Mouse (Mus musculus) midbrain, embryonic 13.5 days (tissue): ENCODE measurements around the gene Galnt16. TPM values are rescaled to one million over a fixed set of nuclear protein-coding genes. Genes with fewer than 3 reads are reported as not detected.
A peak's percentile ranks its signal among the peaks of the same experiment; 100 is the strongest.

Experiments
- ATAC-seq: fragments of 200-750 bp; cut with Nextera tagmentation; 2 replicates; pipeline ENCODE4 v1.8.0; 2017; ENCODE audit warnings: mild to moderate bottlenecking, moderate TSS enrichment, moderate library complexity
- H3K27ac ChIP-seq: fragments of 300-500 bp; sonication (generic); 2 replicates; pipeline ENCODE4 v1.5.1; 2015; ENCODE audit warnings: inconsistent platforms, mild to moderate bottlenecking, moderate library complexity
- H3K27me3 ChIP-seq: fragments of 300-500 bp; sonication (generic); 2 replicates; pipeline ENCODE4 v1.6.1; 2015; ENCODE audit warnings: mild to moderate bottlenecking, inconsistent platforms
- H3K36me3 ChIP-seq: fragments of 300-500 bp; sonication (generic); 2 replicates; pipeline ENCODE4 v1.6.1; 2015; ENCODE audit warnings: mild to moderate bottlenecking, inconsistent platforms
- H3K4me1 ChIP-seq: fragments of 300-500 bp; sonication (generic); replicated peaks from 2 replicates; pipeline ENCODE4 v1.6.1; 2015; ENCODE audit warnings: inconsistent platforms
- H3K4me2 ChIP-seq: fragments of 300-500 bp; sonication (generic); replicated peaks from 2 replicates; pipeline ENCODE4 v1.6.1; 2015; ENCODE audit warnings: moderate library complexity, mild to moderate bottlenecking, inconsistent platforms
- H3K4me3 ChIP-seq: fragments of 300-500 bp; sonication (generic); replicated peaks from 2 replicates; pipeline ENCODE4 v1.5.1; 2015; ENCODE audit warnings: mild to moderate bottlenecking, inconsistent platforms
- H3K9ac ChIP-seq: fragments of 300-500 bp; sonication (generic); replicated peaks from 2 replicates; pipeline ENCODE4 v1.6.1; 2015; ENCODE audit warnings: mild to moderate bottlenecking, inconsistent platforms
- H3K9me3 ChIP-seq: fragments of 300-500 bp; sonication (generic); 2 replicates; pipeline ENCODE4 v1.6.1; 2016; ENCODE audit warnings: mild to moderate bottlenecking, inconsistent platforms
- WGBS: fragments of 180-500 bp; shearing (Covaris S2); methylation state at CpG from one replicate; pipeline ENCODE4 v1.1.7; 2015; 5-methylcytosine and 5-hydroxymethylcytosine counted together
- polyA plus RNA-seq: library from polyadenylated mRNA; unstranded; fragments of >200 nt; fragmentation: Nextera tagmentation; extraction: Ambion mirVana; gene quantifications from 2 replicates; pipeline ENCODE4 v1.2.1, GENCODE M21; 2015

The Galnt16 gene
- 32.1 and 34.7 TPM in 2 replicates for polyA plus RNA-seq

- no peaks in the 10 kb centered on the region for H3K36me3 ChIP-seq
- H3K4me3 ChIP-seq, result peak within 1 kb of the TSS; percentile 88
- peak within 1 kb of the TSS; percentile 84 for H3K9ac ChIP-seq
- WGBS, result 5% methylated on average over 14 of the region's 14 CpGs
- H3K4me2 ChIP-seq, result peak within 1 kb of the TSS; percentile 90
- H3K27me3 ChIP-seq, result peaks cover 26% of the 10 kb centered on the region
- no peaks in the 10 kb centered on the region for H3K9me3 ChIP-seq
- no peak; the same call in 1 of the 2 replicates for ATAC-seq
- peaks cover 34% of the 10 kb centered on the region for H3K4me1 ChIP-seq
- peak within 1 kb of the TSS; percentile 94 for H3K27ac ChIP-seq
These were observed at the start of gene Galnt16 for GRCm38 (mm10) chr12:80517977-80518376. Gene Galnt16 (plus strand): TSS chr12:80518277.

- H3K4me3 ChIP-seq, result no peak overlapping the region
- no peak overlapping the region for H3K27ac ChIP-seq
- 100% methylated on average over 2 of the region's 2 CpGs for WGBS
- H3K4me2 ChIP-seq, result no peak overlapping the region
- no peak overlapping the region for H3K9ac ChIP-seq
- ATAC-seq, result no peak
- no peaks in the 10 kb centered on the region for H3K36me3 ChIP-seq
- peaks cover 2% of the 10 kb centered on the region; the same call in 1 of the 2 replicates for H3K4me1 ChIP-seq
- no peaks in the 10 kb centered on the region for H3K27me3 ChIP-seq
- H3K9me3 ChIP-seq, result no peaks in the 10 kb centered on the region
These were observed 47.9 kb upstream of the Galnt16 start for GRCm38 (mm10) chr12:80470206-80470605.

- H3K27me3 ChIP-seq, result no peaks in the 10 kb centered on the region
- no peak overlapping the region for H3K9ac ChIP-seq
- H3K4me3 ChIP-seq, result no peak overlapping the region
- peaks cover 5% of the 10 kb centered on the region; the same call in 1 of the 2 replicates for H3K36me3 ChIP-seq
- H3K4me2 ChIP-seq, result no peak overlapping the region
- H3K27ac ChIP-seq, result no peak overlapping the region
- no peaks in the 10 kb centered on the region for H3K4me1 ChIP-seq
- 94% methylated on average over 4 of the region's 4 CpGs for WGBS
- ATAC-seq, result no peak
- no peaks in the 10 kb centered on the region for H3K9me3 ChIP-seq
These were observed 46.2 kb upstream of the Galnt16 start for GRCm38 (mm10) chr12:80471926-80472325.

GRCm38 (mm10) chr12:80473731-80474130 is 44.3 kb upstream of the Galnt16 start:
- Histone ChIP-seq H3K4me2 (no peak overlapping the region), H3K36me3 (peaks cover 13% of the 10 kb centered on the region; the same call in 1 of the 2 replicates), H3K4me3 (no peak overlapping the region), H3K27ac (no peak overlapping the region), H3K4me1 (no peaks in the 10 kb centered on the region), H3K9me3 (no peaks in the 10 kb centered on the region), H3K27me3 (no peaks in the 10 kb centered on the region), H3K9ac (no peak overlapping the region)
- WGBS, result 87% methylated on average over 3 of the region's 3 CpGs
- no peak for ATAC-seq

DNA sequence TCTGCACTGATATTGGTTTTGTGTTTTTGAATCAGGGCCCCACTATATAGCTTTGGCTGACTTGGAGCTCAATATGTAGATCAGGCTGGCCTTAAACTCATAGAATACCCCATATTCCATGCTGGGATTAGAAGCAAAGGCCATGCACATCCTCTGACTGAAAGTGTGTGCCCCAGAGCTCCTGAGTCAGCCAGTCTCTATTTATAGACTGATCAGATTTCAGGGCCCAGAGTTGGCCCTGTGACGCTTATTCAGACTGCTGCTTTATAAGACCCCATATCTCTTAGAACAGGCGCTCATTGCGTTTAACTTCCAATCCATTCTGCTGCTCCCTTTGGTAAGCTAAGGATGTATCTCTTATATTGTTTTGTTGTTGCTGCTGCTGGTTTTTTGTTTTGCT is 38.1 kb upstream of the Galnt16 start:
- H3K27me3 ChIP-seq, result no peaks in the 10 kb centered on the region
- no peak overlapping the region for H3K27ac ChIP-seq
- H3K4me3 ChIP-seq, result no peak overlapping the region
- WGBS, result 89% methylated on average over 3 of the region's 3 CpGs
- no peaks in the 10 kb centered on the region for H3K4me1 ChIP-seq
- H3K4me2 ChIP-seq, result no peak overlapping the region
- no peak overlapping the region for H3K9ac ChIP-seq
- no peaks in the 10 kb centered on the region for H3K9me3 ChIP-seq
- H3K36me3 ChIP-seq, result peaks cover 54% of the 10 kb centered on the region
- no peak for ATAC-seq

DNA sequence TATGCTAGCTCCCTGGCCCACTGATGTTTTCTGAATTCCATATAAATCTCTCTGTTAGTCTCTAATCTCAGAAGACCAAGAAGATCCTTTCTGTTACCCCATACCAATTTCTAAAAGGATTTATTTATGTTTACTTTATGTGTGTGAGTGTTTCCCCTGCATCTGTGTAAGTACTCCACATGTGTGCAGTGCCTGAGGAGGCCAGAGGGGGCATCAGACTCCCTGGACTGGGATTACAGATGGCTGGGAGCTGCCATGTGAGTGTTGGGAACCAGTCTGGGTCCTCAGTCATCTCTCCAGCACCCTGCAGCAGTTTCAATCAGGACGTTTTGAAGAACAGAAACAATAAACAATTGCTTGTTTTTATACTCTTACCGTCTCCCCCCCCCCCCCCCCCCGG is 34.7 kb upstream of the Galnt16 start:
- Histone ChIP-seq H3K27ac (no peak overlapping the region), H3K27me3 (no peaks in the 10 kb centered on the region), H3K36me3 (peaks cover 72% of the 10 kb centered on the region), H3K9ac (no peak overlapping the region), H3K4me3 (no peak overlapping the region), H3K4me1 (no peaks in the 10 kb centered on the region), H3K9me3 (no peaks in the 10 kb centered on the region), H3K4me2 (no peak overlapping the region)
- no peak for ATAC-seq
- 86% methylated on average over 3 of the region's 3 CpGs for WGBS

DNA sequence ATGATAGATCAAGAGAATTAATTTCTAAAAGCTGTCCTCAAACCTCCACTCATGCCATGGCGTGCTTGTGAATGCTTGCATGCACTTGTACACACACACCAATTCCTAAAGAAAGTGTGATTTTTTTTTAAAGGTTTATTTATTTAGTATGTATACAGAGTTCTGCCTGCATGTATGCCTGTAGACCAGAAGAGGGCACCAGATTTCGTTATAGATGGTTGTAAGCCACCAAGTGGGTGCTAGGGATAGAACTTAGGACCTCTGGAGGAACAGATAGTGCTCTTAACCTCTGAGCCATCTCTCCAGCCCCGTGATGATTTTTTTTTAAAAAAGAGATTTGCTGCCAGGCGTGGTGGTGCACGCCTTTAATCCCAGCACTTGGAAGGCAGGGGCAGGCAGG is 24.8 kb upstream of the Galnt16 start:
- ATAC-seq, result no peak
- Histone ChIP-seq H3K27me3 (no peaks in the 10 kb centered on the region), H3K4me2 (no peak overlapping the region), H3K27ac (no peak overlapping the region), H3K4me1 (no peaks in the 10 kb centered on the region), H3K4me3 (no peak overlapping the region), H3K36me3 (peaks cover 61% of the 10 kb centered on the region), H3K9me3 (no peaks in the 10 kb centered on the region), H3K9ac (no peak overlapping the region)
- WGBS, result 93% methylated on average over 5 of the region's 5 CpGs

DNA sequence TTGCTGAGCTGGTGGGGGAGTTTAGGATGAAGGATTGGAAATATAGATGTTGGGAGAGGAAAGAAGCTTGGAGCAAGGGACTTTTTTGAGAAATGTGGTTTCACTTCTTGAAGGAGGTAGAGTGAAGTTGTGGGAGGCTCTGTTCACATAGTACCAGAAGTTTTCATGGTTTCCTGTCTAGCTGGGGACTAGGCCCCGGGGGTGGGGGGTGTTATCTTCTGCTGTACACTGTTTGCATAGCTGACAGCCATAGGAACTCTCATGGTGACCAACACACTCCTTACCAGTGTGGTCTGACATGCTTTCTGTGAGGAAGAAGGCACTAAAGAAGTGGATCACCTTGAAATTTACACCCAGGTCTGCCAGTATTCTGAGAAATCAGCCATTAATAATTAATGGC is 22.4 kb upstream of the Galnt16 start:
- Histone ChIP-seq H3K4me2 (no peak overlapping the region), H3K9ac (no peak overlapping the region), H3K36me3 (peaks cover 40% of the 10 kb centered on the region), H3K4me3 (no peak overlapping the region), H3K4me1 (0 out of 2 replicates have a peak, but pooled peaks cover 2% of the 10 kb centered on the region), H3K27ac (no peak overlapping the region), H3K27me3 (no peaks in the 10 kb centered on the region), H3K9me3 (no peaks in the 10 kb centered on the region)
- ATAC-seq, result no peak
- WGBS, result 83% methylated on average over 1 of the region's 1 CpGs

DNA sequence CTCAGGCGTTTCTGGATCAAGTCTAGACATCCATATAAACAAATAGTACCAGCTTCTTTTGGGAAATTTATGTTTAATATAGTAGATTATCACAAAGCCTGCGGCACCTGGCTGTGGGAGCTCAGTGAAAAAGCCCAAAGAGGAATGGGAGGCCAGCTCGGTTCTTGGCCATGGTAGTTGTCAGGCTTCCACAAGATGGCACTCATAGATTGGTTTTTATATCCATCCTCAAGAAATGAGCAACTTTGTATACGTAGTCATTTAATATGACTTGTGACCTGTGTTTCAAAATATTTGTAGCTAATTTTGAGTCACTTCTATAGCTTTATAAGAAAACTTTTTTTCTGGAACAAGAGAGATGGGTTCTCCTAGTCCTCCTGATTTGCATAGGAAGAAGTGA is 19.7 kb upstream of the Galnt16 start:
- no peaks in the 10 kb centered on the region for H3K27me3 ChIP-seq
- no peak overlapping the region for H3K27ac ChIP-seq
- 51% methylated on average over 4 of the region's 4 CpGs for WGBS
- no peak overlapping the region for H3K4me2 ChIP-seq
- H3K4me1 ChIP-seq, result 0 out of 2 replicates have a peak, but pooled peaks cover 3% of the 10 kb centered on the region
- H3K9ac ChIP-seq, result no peak overlapping the region
- no peaks in the 10 kb centered on the region for H3K9me3 ChIP-seq
- H3K4me3 ChIP-seq, result no peak overlapping the region
- H3K36me3 ChIP-seq, result peaks cover 20% of the 10 kb centered on the region
- ATAC-seq, result no peak

- Histone ChIP-seq H3K36me3 (peaks cover 16% of the 10 kb centered on the region), H3K27me3 (no peaks in the 10 kb centered on the region), H3K4me2 (no peak overlapping the region), H3K9me3 (no peaks in the 10 kb centered on the region), H3K4me1 (0 out of 2 replicates have a peak, but pooled peaks cover 3% of the 10 kb centered on the region), H3K9ac (no peak overlapping the region), H3K27ac (0 out of 2 replicates have a peak overlapping the region, but pooled peaks have one; percentile 30), H3K4me3 (no peak overlapping the region)
- 53% methylated on average over 1 of the region's 1 CpGs for WGBS
- ATAC-seq, result no peak
These were observed 17.6 kb upstream of the Galnt16 start for GRCm38 (mm10) chr12:80500506-80500905.

DNA sequence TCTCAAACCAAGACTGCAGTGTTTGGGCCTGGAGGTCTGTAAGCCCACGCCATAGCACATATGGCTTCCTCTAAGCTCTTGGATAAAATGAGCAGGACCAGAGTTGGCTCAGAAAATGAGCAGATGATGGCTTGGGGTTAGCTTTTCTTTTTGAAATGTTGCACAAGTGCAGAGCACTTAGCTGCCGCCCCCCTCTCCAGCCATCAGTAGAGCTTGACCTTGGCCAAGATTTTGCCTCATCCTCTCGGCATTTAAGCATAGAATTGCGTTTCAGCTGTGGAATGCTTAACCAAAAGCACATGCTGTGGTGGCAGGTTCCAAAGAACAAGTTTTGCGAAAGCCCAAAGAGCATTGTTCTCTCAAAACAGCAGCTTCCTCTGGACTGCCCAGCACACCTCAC is 13.4 kb upstream of the Galnt16 start:
- H3K36me3 ChIP-seq, result 0 out of 2 replicates have a peak, but pooled peaks cover 4% of the 10 kb centered on the region
- no peak overlapping the region for H3K27ac ChIP-seq
- 0 out of 2 replicates have a peak, but pooled peaks cover 7% of the 10 kb centered on the region for H3K4me1 ChIP-seq
- no peaks in the 10 kb centered on the region for H3K27me3 ChIP-seq
- H3K4me2 ChIP-seq, result no peak overlapping the region
- H3K9ac ChIP-seq, result no peak overlapping the region
- no peaks in the 10 kb centered on the region for H3K9me3 ChIP-seq
- WGBS, result 86% methylated on average over 5 of the region's 5 CpGs
- ATAC-seq, result no peak
- H3K4me3 ChIP-seq, result no peak overlapping the region

- 55% methylated on average over 14 of the region's 14 CpGs for WGBS
- ATAC-seq, result no peak
- H3K27me3 ChIP-seq, result no peaks in the 10 kb centered on the region
These were observed 10.9 kb upstream of the Galnt16 start for GRCm38 (mm10) chr12:80507041-80507745.

More at GRCm38 (mm10) chr12:80507041-80507745, 10.9 kb upstream of the Galnt16 start:
- no peak overlapping the region for H3K4me2 ChIP-seq
- 0 out of 2 replicates have a peak, but pooled peaks cover 5% of the 10 kb centered on the region for H3K4me1 ChIP-seq
- H3K36me3 ChIP-seq, result no peaks in the 10 kb centered on the region
- H3K9ac ChIP-seq, result no peak overlapping the region
- H3K9me3 ChIP-seq, result no peaks in the 10 kb centered on the region
- H3K4me3 ChIP-seq, result no peak overlapping the region
- no peak overlapping the region for H3K27ac ChIP-seq
